Mouse (Mus musculus) erythroid progenitor cell, adult 5-6 weeks (primary cell): ENCODE results near the gene Ralgapa2. TPM values are rescaled to one million over a fixed set of nuclear protein-coding genes. Genes with fewer than 3 reads are reported as not detected.

ENCODE experiments used
- ATAC-seq: replicated peaks from 2 replicates; pipeline ENCODE4 v1.8.0; 2016; ENCODE audit warnings: moderate number of reproducible peaks, mild to moderate bottlenecking, moderate TSS enrichment, inconsistent platforms; ENCODE audit not compliant: poor library complexity, low FRiP score, severe bottlenecking
- total RNA-seq, 2 experiments: library from RNA; stranded (forward) in 1 of 2; stranded (reverse) in 1 of 2; fragments of 150-400 nt in 1 of 2; fragments of 186-747, 209-891 nt in 1 of 2; gene quantifications; 2 replicates each; pipeline versions ENCODE4 v1.2.3 to v1.2.4; 2015 to 2017; ENCODE audit warnings: low replicate concordance in 2 of 2

The Ralgapa2 gene
- total RNA-seq, 2 experiments from 2014 or later = 23.8 to 33.1 TPM

DNA sequence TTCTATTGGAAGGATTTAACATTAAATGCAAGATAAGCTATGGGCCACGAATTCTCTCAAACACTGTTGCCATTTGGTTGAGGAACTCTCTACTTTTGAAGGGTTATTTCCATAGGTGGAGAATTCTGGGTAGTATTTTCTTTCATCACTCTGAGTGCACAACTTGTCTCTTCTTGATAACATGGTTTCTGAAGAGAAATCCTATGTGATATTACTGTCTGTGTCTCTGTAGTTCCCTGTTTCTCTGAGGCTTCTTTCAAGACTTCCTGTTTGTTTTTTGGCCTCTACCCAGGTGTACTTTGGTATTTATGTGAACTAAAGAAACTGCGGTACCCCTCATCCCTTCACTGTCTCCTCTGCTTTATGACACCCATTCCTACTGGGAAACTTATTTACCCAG lies 190.1 kb downstream of the Ralgapa2 start:
- ATAC-seq = no peak

DNA sequence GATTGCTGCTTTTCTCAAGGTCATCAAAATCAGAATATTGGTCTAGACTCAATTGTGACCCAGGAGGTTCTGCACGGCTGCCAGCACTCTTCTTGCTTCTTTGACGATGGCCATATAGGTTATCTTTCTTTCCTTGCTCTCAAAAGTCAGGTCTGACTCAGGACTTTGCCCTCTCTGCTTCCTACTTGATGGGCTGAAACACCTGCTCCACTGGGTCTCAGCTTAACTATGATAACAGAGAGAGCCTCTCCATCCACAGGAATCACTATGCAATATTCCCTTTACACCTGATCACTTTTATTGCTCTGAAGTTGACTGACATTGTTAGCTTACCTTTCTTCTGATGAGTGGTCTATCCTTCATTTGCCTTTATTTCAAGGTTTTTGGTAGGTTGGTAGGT lies 191.5 kb downstream of the Ralgapa2 start:
- no peak for ATAC-seq

DNA sequence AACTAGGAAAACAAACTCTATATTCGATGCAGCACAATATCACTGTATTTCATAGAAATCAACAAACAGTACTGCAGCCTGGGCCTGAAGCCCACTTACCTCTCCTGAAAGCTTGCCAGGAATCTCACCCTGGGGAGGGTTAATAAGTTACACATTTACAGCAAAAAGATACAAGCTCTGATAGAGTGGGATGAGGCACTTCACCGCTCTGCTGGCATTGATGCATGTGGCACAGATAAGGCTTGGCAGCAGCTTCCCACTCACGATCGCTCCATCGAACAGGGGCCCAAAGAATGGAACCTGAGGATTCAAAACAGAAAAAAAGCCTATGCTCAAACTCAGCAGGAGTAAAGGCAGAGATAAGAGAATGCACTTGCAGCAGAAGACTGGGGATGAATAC lies 197.4 kb downstream of the Ralgapa2 start:
- ATAC-seq = no peak

DNA sequence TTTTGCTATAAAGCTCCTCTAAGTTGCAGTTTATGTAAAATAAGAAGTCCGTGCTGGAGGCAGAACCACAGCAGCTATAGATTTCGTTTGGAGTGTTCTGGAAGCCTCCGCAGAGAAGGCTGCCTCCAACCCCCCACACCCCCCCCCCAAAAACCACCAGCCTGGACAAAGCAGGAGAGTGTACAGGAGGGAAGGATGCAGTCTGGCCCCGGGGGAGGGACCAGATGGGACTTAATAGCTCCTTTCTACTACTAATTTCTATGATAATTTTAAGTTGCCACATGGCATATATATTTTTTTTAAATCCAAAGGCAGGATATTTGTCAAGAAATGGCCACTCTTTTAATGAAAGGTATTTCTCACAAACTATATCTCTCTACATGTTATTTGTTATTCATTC lies 198.3 kb downstream of the Ralgapa2 start:
- no peak for ATAC-seq

DNA sequence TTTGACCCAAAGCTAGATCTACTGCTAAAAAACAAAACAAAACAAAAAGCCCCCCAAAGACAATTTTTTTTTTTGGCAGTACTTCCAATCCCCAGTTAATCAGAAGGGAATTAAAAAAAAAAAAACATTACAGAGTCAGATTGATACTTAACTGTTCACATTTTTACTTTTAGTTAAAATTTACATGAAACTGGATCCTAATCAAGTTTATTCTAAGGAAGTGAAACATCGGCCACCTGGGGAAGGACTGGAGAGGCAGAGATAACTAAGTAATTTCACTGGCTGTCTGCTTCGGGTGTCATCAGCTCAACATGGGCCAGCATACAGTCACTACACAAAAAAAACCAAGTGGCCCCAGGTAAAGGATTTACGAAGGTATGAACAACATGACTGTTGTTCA lies 201.4 kb downstream of the Ralgapa2 start:
- ATAC-seq = no peak

DNA sequence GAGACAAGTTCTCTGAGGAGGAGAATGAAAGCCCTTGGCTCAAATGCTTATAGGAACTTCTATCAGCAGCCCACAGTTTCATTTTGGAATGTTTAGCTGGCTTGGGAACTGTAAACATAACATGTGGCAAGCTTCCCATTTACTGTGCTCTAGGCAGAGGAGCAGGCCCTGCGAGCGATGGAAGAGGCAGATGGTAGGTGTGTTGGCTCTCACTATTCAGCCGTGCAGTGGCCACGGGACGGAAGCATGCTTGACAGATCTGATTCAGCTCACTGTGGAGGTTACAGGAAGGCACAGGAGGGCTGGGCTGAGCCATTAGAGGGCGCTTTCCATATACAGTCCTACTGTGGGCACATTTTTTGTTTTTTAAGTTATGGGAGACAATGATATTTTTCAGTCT lies 201.9 kb downstream of the Ralgapa2 start:
- no peak for ATAC-seq

- no peak for ATAC-seq
These were observed 202.7 kb downstream of the Ralgapa2 start for GRCm38 (mm10) chr2:146309413-146309812.

DNA sequence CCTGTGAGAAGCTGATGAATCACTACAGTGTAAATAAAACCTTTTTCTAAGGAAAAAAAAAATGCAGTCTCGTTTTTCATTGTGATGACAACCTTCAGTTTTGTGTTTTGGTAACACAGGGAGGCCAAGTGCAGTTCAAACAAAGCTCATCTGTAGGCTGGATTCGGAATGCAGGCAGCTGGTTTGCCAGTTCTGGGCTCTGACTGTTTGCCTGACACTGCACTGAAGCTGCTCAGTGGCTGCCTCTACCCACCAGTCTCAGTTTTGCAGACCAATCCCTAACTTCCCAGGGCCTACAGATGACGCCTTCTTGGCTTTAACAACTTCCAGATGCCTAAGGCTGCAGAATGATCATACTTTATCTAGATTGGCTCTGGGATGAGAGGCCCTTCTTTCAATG lies 205.1 kb downstream of the Ralgapa2 start:
- no peak for ATAC-seq

GRCm38 (mm10) chr2:146302094-146302699 lies 209.9 kb downstream of the Ralgapa2 start:
- no peak for ATAC-seq

- no peak for ATAC-seq
These were observed 211.6 kb downstream of the Ralgapa2 start for GRCm38 (mm10) chr2:146300500-146301020.

DNA sequence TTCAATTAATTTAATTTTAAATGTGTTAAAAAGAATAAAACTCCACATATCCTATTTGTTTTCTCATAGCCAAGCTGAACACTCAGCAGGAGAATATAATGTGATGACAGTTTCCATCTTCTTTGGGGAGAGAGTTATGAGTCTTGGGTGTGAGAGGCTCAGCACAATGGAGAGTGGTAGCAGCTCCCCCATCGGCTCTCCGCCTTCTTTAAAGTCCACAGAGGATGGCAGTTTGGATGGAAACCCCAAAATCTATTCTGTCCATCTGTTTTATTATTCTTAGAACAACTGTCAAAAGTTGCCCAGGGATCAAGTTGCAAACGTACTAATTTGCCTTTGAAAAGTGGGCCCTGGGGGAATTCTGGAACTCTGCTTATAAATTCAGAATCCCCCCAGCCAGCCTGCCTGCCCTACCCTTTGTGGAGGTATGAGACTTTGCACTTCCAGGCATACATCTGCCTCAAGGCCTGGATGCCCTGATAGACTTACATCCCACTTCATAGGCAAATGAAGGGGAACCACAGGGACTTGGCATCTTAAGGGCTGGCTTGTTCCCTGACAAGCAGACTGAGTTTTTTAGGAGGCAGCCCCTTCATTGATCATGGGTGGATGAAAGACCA lies 212.2 kb downstream of the Ralgapa2 start:
- ATAC-seq = no peak

DNA sequence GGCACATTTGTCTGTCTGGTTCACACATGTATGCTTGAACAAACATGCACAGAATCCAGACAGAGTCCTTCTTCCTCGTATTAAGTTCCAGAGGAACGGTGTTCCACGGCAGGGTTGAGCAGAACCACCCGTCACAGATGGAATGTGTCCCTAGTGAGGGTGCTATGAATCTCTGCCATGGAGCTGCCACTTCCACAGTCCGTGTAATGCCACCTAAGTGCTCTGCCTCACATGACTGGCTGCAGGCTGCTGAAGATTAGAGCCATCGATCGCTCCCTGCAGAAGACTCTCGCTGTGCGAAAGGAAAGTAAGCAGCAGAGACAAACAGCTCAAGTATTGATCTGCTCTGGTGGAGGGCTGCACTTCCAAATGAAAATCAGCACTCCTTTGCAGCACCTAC lies 218.6 kb downstream of the Ralgapa2 start:
- ATAC-seq = no peak

DNA sequence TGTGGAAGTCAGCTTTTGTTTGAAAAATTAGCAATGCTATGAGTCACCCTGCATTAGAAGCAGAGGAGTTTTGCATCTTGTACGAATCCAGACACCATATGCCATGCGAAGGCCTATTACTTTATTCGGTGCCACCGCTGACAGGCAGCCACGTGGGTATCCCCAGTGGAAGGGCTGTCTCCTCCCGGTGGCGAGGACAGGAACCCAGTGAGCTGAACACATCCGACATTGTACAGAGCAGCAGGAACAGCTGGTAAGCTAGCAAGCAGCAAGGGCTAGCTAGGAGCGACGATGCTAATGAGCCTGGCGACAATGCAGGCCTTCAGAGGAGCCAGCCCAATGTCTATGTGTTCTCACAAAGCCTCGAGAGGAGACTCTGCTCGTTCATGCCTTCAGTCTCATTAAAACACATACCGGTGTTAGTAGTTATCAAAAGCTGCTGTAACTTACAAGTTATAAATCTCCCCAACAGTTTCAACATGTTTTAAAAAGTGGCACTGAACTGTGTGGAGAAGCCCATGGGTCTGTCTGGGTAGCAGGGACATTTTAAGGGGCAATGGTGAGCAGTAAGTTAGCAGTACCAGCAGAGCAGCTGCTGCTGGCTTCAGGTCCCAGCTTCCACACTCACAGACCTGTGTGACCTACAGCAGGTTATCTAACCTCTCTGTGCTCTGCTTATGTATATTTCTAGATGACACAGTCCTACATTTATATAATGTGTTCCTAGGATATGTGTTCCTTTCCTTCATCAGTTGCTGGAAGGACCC lies 221.1 kb downstream of the Ralgapa2 start:
- ATAC-seq = no peak

DNA sequence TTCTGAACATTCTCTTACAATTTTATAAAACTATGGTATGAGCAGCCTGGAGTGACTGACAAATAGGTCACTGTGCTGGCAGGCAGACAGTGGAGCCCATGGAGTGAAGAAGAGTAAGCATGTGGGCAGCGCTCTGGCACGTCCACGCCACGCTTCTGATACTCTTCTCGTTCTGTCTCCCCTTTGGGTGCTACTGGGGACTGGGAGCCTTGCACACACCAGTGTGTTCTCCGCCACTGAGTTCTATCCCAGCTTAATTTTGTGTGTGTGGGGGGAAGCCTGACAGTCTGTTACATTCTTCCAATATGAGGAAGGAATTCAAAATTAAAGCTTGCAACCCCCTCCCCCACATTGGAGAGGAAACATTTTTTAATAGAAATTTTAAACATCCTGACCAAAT lies 221.8 kb downstream of the Ralgapa2 start:
- no peak for ATAC-seq

GRCm38 (mm10) chr2:146289394-146289793 lies 222.8 kb downstream of the Ralgapa2 start:
- ATAC-seq = no peak

- no peak for ATAC-seq
These were observed 223.8 kb downstream of the Ralgapa2 start for GRCm38 (mm10) chr2:146288326-146288725.

- ATAC-seq = no peak
These were observed 224.6 kb downstream of the Ralgapa2 start for GRCm38 (mm10) chr2:146287531-146287930.

DNA sequence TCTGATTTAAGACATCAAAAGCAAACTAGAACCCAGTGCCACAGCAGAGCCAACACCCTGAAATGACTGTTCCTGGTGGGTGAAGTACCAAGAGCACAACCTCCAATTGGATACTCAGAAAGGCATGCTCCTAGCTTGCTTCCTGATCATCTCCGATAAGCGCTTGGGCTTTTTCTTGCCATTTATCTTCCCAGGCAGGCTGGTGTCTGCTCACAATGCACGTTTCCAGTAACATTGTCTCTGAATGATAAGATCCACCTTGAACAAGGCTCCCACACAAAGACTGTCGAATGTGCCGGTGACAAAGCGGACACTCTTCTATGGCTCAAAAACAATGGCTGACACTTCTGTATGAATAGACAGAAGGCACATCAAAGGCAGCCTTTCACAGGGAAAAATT lies 230.8 kb downstream of the Ralgapa2 start:
- no peak for ATAC-seq

DNA sequence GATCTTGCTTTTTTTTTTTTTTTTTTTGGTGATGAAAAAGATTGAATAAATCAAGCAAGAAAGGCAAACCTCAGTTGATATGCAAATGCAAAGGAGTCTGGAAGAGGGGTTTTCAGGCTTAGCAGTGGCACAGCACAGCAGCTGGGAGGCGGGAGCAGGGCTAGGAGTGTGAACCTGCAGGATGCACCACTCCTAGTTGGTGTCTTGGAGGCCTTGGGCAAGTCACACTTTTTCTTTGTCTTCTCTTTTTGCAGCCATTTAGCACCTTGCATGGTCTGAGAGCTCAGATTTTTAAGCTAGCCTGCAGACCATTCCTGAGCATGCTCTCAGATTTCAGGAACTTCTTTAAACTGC lies 231.2 kb downstream of the Ralgapa2 start:
- ATAC-seq = no peak

DNA sequence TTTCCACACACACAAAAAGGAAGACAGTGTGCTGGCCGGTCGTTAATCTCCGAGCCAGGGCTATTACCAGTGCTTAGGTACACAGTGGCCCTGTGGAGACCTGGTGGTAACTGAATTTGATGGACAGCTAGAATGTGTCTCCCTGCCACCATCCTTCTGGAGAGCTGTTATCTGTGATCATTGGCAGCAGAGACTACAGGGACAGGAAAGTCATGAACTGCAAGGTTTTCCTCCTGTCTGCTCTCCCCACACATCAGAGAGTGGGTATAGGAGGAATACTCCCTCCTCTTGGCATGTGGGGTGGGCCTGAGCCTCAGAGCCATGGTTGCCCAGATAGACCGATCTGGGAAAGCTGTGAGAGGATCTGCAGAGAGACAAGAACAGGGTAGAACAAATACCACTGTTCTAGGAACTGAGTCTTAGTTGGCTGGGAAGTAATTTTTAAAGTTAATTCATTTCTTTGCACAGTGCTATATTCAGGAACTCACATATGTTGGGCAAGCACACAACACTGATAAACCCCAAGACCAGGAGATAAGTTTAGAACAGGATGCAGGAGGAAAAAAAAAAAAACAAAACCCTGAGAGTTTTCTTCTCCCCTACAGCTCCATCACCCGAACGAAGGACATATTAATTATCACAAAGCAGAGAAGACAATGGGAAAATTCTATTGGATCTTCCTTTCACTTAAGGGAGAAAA lies 231.8 kb downstream of the Ralgapa2 start:
- no peak for ATAC-seq
